Mouse (Mus musculus): ENCODE measurements at regions not wholly inside any gene's neighbourhood (a gene's known extent, or its start where the extent isn't known, plus 50 kb on each side); places are given as distances from the start of the nearest gene placed in this dataset.
A peak's percentile ranks its signal among the peaks of the same experiment; 100 is the strongest.

- no peak overlapping the region for H3K4me3 ChIP-seq
- no peak overlapping the region for H3K4me2 ChIP-seq
- H3K27me3 ChIP-seq = no peaks in the 10 kb centered on the region
- peaks cover 32% of the 10 kb centered on the region for H3K4me1 ChIP-seq (replicated peaks)
- 63% methylated on average over 9 of the region's 9 CpGs for WGBS
- no peaks in the 10 kb centered on the region for H3K9me3 ChIP-seq (replicated peaks)
- no peak overlapping the region for H3K9ac ChIP-seq
- H3K27ac ChIP-seq = peak overlapping the region; percentile 46
- no peaks in the 10 kb centered on the region for H3K36me3 ChIP-seq
- no peak; the same call in 1 of the 2 replicates for ATAC-seq (replicated peaks; ENCODE audit: insufficient number of reproducible peaks, insufficient read depth, low FRiP score, low read depth)
These were observed 129.0 kb downstream of the Hmg20a start for GRCm38 (mm10) chr9:56547291-56547977.

- no peak overlapping the region for H3K27ac ChIP-seq
- no peak overlapping the region for H3K9ac ChIP-seq
- 42% methylated on average over 8 of the region's 8 CpGs for WGBS
- H3K4me2 ChIP-seq = no peak overlapping the region
- no peak for ATAC-seq (replicated peaks; ENCODE audit: insufficient number of reproducible peaks, insufficient read depth, low FRiP score, low read depth)
- no peaks in the 10 kb centered on the region for H3K27me3 ChIP-seq
- H3K9me3 ChIP-seq (replicated peaks) = no peaks in the 10 kb centered on the region
- H3K4me1 ChIP-seq (replicated peaks) = peaks cover 42% of the 10 kb centered on the region
- no peaks in the 10 kb centered on the region for H3K36me3 ChIP-seq
- no peak overlapping the region for H3K4me3 ChIP-seq
These were observed 131.4 kb downstream of the Hmg20a start for GRCm38 (mm10) chr9:56549774-56550173.

- Histone ChIP-seq H3K4me3 (no peak overlapping the region), H3K9ac (no peak overlapping the region), H3K36me3 (no peaks in the 10 kb centered on the region), H3K27me3 (no peaks in the 10 kb centered on the region), H3K27ac (no peak overlapping the region), H3K9me3 (replicated peaks) (no peaks in the 10 kb centered on the region), H3K4me1 (replicated peaks) (peaks cover 39% of the 10 kb centered on the region), H3K4me2 (no peak overlapping the region)
- ATAC-seq (replicated peaks; ENCODE audit: insufficient number of reproducible peaks, insufficient read depth, low FRiP score, low read depth) = no peak
- WGBS = 49% methylated on average over 4 of the region's 4 CpGs
These were observed 131.8 kb downstream of the Hmg20a start for GRCm38 (mm10) chr9:56550178-56550577.

- WGBS = 59% methylated on average over 11 of the region's 11 CpGs
- no peak overlapping the region for H3K9ac ChIP-seq
- H3K4me1 ChIP-seq (replicated peaks) = peaks cover 35% of the 10 kb centered on the region
- no peak overlapping the region for H3K4me3 ChIP-seq
- H3K9me3 ChIP-seq (replicated peaks) = no peaks in the 10 kb centered on the region
- H3K27me3 ChIP-seq = no peaks in the 10 kb centered on the region
- H3K4me2 ChIP-seq = no peak overlapping the region
- 0 out of 2 replicates have a peak, but pooled peaks have one; percentile 7 for ATAC-seq (replicated peaks; ENCODE audit: insufficient number of reproducible peaks, insufficient read depth, low FRiP score, low read depth)
- peak overlapping the region; percentile 22 for H3K27ac ChIP-seq
- no peaks in the 10 kb centered on the region for H3K36me3 ChIP-seq
These were observed 133.2 kb downstream of the Hmg20a start for GRCm38 (mm10) chr9:56551376-56552186.

- no peak overlapping the region for H3K4me2 ChIP-seq
- H3K9ac ChIP-seq = no peak overlapping the region
- ATAC-seq (replicated peaks; ENCODE audit: insufficient number of reproducible peaks, insufficient read depth, low FRiP score, low read depth) = no peak
- H3K36me3 ChIP-seq = no peaks in the 10 kb centered on the region
- H3K27me3 ChIP-seq = no peaks in the 10 kb centered on the region
- WGBS = 57% methylated on average over 6 of the region's 6 CpGs
- H3K4me3 ChIP-seq = no peak overlapping the region
- no peaks in the 10 kb centered on the region for H3K9me3 ChIP-seq (replicated peaks)
- H3K4me1 ChIP-seq (replicated peaks) = peaks cover 34% of the 10 kb centered on the region
- peak overlapping the region; percentile 22 for H3K27ac ChIP-seq
These were observed 133.8 kb downstream of the Hmg20a start for GRCm38 (mm10) chr9:56552187-56552686.

GRCm38 (mm10) chr9:56552766-56553165 is 134.4 kb downstream of the Hmg20a start:
- Histone ChIP-seq H3K36me3 (no peaks in the 10 kb centered on the region), H3K9ac (no peak overlapping the region), H3K9me3 (replicated peaks) (no peaks in the 10 kb centered on the region), H3K27me3 (no peaks in the 10 kb centered on the region), H3K4me1 (replicated peaks) (peaks cover 30% of the 10 kb centered on the region), H3K27ac (peak overlapping the region; percentile 22), H3K4me2 (no peak overlapping the region), H3K4me3 (no peak overlapping the region)
- ATAC-seq (replicated peaks; ENCODE audit: insufficient number of reproducible peaks, insufficient read depth, low FRiP score, low read depth) = peak; percentile 84
- WGBS = 4% methylated on average over 1 of the region's 1 CpGs

GRCm38 (mm10) chr9:56553626-56554025 is 135.2 kb downstream of the Hmg20a start:
- Histone ChIP-seq H3K4me1 (replicated peaks) (peaks cover 30% of the 10 kb centered on the region), H3K27me3 (no peaks in the 10 kb centered on the region), H3K36me3 (no peaks in the 10 kb centered on the region), H3K9ac (no peak overlapping the region), H3K4me3 (no peak overlapping the region), H3K27ac (no peak overlapping the region), H3K4me2 (no peak overlapping the region), H3K9me3 (replicated peaks) (no peaks in the 10 kb centered on the region)
- WGBS = 76% methylated on average over 13 of the region's 13 CpGs
- no peak for ATAC-seq (replicated peaks; ENCODE audit: insufficient number of reproducible peaks, insufficient read depth, low FRiP score, low read depth)

- Histone ChIP-seq H3K9ac (no peak overlapping the region), H3K9me3 (replicated peaks) (no peaks in the 10 kb centered on the region), H3K27me3 (no peaks in the 10 kb centered on the region), H3K27ac (no peak overlapping the region), H3K4me2 (no peak overlapping the region), H3K4me1 (replicated peaks) (peaks cover 30% of the 10 kb centered on the region), H3K4me3 (no peak overlapping the region), H3K36me3 (no peaks in the 10 kb centered on the region)
- WGBS = 61% methylated on average over 6 of the region's 6 CpGs
- ATAC-seq (replicated peaks; ENCODE audit: insufficient number of reproducible peaks, insufficient read depth, low FRiP score, low read depth) = no peak
These were observed 135.7 kb downstream of the Hmg20a start for GRCm38 (mm10) chr9:56554096-56554495.

- H3K27ac ChIP-seq = no peak overlapping the region
- no peaks in the 10 kb centered on the region for H3K36me3 ChIP-seq
- no peaks in the 10 kb centered on the region for H3K27me3 ChIP-seq
- peaks cover 14% of the 10 kb centered on the region for H3K4me1 ChIP-seq (replicated peaks)
- H3K4me3 ChIP-seq = no peak overlapping the region
- no peak overlapping the region for H3K9ac ChIP-seq
- ATAC-seq (replicated peaks; ENCODE audit: insufficient number of reproducible peaks, insufficient read depth, low FRiP score, low read depth) = no peak
- WGBS = 47% methylated on average over 2 of the region's 2 CpGs
- H3K4me2 ChIP-seq = no peak overlapping the region
- H3K9me3 ChIP-seq (replicated peaks) = no peaks in the 10 kb centered on the region
These were observed 141.3 kb downstream of the Hmg20a start for GRCm38 (mm10) chr9:56559618-56560144.

GRCm38 (mm10) chr9:56562440-56562839 is 144.0 kb downstream of the Hmg20a start:
- 59% methylated on average over 7 of the region's 7 CpGs for whole genome bisulfite sequencing
- Histone ChIP-seq H3K9me3 (replicated peaks) (no peaks in the 10 kb centered on the region), H3K9ac (no peak overlapping the region), H3K4me1 (replicated peaks) (peaks cover 15% of the 10 kb centered on the region), H3K4me2 (no peak overlapping the region), H3K36me3 (no peaks in the 10 kb centered on the region), H3K4me3 (no peak overlapping the region), H3K27ac (no peak overlapping the region), H3K27me3 (no peaks in the 10 kb centered on the region)
- no peak for ATAC-seq (replicated peaks; ENCODE audit: insufficient number of reproducible peaks, insufficient read depth, low FRiP score, low read depth)

GRCm38 (mm10) chr9:56564048-56564737 is 145.8 kb downstream of the Hmg20a start:
- H3K36me3 ChIP-seq = no peaks in the 10 kb centered on the region
- no peak overlapping the region for H3K4me3 ChIP-seq
- H3K9me3 ChIP-seq (replicated peaks) = no peaks in the 10 kb centered on the region
- H3K27ac ChIP-seq = peak overlapping the region; percentile 31; the same call in 1 of the 2 replicates
- ATAC-seq (replicated peaks; ENCODE audit: insufficient number of reproducible peaks, insufficient read depth, low FRiP score, low read depth) = no peak
- H3K4me1 ChIP-seq (replicated peaks) = peaks cover 15% of the 10 kb centered on the region
- WGBS = 24% methylated on average over 11 of the region's 11 CpGs
- no peaks in the 10 kb centered on the region for H3K27me3 ChIP-seq
- 0 out of 2 replicates have a peak overlapping the region, but pooled peaks have one; percentile 7 for H3K4me2 ChIP-seq
- no peak overlapping the region for H3K9ac ChIP-seq
